Mouse (Mus musculus): ENCODE measurements around the gene Gper1. TPM values are rescaled to one million over a fixed set of nuclear protein-coding genes. Genes with fewer than 3 reads are reported as not detected.
A peak's percentile ranks its signal among the peaks of the same experiment; 100 is the strongest.

Gper1 gene
- total RNA-seq, 4 experiments from 2014 or later, result 3.9 to 7.8 (median 6.3) TPM

DNA sequence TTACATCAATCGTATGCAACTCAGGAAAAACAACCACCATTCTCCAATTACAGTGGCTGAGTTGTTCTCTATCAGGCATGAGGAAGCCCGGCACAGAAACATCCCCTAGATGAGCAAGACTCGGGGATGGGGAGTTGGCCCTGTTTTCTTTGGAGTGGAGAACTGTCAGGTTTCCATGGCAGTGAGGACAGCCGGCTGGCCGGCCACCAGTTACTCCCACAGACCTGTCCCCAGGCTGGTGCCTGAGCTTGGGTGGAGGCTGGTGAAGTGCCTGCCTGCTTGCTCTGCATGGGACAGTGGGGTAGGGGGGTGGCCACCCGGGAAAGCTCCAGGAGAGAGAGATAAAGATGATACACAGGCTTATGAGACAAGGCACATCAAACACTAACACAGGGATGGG is 25.1 kb downstream of the Gper1 start:
- no peak for DNase-seq

DNA sequence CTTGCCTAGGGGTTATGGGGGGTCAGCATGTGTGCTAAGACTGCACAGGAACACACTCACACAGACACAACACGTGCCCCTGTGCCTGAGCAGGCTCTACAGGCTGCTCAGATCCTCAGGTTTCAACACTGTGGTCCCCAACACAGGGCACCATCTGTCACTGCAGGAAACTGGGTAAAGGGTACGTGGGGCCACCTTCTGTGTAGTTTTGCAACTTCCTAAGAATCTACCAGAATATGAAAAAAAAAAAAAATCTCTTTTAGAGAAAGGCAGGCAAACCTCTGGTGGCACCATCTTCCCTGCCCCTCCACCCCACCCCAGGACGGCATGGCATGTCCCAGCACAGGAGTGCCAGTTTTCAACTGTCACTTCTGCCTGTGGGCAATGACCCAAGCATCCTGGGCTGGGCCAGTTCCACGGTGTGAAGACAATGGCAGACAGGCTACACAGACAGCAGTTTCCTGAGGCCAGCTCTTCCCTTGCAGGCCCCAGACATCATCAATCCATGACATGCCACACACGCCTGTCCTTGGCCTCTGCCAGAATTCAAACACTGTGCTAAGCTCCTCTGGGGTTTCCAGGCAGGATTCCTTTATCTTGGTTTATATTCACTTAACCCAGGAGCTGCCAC is 26.3 kb downstream of the Gper1 start:
- peak; percentile 45 for DNase-seq

DNA sequence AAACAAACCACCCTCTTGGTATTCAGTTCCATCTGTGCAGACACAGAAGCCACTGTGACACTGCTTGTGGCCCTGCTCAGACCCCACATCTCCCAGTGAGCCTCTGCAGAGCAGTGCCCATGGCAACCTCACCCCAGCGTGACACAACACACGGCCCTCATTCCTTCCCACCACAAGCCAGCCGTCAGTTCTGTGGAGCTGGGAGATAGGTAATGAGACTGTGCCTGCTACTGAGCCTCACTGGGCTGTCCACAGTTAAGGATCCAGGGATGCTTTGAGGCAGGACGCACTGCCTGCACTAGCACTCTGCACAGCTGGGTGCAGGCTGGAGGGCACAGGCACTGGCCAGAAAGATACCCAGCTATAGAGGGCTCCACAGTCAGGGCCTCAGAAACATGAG is 27.0 kb downstream of the Gper1 start:
- no peak for DNase-seq

DNA sequence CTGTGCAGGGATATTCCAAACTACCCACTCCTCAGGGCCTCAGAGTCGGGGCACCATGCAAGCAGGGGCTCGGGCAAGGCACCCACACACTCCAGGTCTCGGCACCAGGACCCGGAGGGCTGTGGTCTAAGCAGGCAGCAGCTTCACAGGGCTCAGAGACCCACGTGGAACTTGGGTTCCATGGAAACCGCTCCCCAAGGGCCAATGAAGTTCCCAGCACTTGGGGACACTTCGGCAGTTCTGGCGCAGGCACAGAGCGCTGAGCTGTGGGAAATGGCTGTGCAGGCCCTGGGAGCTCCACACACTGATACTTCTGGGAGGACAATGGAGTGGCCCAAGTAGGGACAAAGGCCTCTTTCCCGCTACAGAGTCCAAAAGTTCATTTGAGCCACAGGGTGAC is 30.1 kb downstream of the Gper1 start:
- DNase-seq, result no peak

DNA sequence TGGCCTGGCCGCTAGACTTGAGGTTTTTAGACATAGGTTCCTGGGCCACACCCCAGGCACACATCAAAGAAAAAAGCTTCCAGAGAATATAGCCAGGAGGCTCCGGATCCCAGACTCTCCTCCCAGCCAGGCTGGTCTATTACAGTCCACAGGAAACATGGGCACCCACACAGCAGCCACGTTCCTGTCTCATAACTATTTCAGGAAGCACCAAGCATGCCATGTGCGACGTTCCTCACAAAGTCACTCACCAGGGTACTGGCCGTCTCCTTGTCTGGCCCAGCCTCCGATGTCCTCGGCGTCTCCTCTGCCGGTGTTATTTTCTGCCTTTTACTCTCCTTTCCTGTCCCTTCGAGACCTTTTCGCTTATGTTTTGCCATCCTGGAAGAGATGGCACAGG is 32.2 kb downstream of the Gper1 start:
- no peak for DNase-seq

DNA sequence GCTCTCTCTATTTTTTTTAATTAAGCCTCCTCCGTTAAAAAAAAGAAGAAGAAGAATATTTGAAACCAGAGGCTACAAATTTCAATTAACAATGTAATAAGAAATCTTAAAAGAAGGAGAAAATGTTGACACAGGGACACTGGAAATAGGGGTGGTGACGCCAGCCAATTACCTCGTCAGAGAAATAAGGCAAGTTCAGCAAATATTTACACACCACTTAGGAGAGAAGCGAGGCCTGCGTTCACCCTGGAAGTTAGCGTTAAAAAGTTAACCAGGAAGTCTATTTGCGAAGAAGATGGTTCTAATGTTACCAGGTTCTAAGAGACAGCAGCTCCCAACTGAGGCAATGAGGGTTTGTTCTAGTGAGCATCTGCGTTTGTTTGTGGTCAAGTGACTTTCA is 34.3 kb downstream of the Gper1 start:
- DNase-seq, result no peak

DNA sequence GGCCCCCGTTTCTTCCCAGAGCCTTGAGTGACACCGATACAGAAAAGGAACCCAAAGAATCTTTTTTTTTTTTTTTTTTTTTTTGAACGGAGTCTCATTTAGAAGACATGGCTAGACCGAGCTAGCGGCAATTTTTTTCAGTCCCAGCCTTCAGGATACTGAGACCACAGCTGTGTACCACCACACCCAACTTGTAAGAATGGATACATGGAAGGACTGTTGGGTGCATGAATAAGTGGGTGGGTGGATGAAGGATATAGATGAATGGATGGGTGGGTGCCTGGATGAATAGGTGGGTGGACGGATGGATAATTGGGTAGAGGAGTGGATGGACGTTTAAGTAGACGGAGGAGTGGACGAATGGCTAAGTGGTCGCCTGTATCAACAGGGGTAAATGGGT is 37.0 kb downstream of the Gper1 start:
- DNase-seq, result no peak

DNA sequence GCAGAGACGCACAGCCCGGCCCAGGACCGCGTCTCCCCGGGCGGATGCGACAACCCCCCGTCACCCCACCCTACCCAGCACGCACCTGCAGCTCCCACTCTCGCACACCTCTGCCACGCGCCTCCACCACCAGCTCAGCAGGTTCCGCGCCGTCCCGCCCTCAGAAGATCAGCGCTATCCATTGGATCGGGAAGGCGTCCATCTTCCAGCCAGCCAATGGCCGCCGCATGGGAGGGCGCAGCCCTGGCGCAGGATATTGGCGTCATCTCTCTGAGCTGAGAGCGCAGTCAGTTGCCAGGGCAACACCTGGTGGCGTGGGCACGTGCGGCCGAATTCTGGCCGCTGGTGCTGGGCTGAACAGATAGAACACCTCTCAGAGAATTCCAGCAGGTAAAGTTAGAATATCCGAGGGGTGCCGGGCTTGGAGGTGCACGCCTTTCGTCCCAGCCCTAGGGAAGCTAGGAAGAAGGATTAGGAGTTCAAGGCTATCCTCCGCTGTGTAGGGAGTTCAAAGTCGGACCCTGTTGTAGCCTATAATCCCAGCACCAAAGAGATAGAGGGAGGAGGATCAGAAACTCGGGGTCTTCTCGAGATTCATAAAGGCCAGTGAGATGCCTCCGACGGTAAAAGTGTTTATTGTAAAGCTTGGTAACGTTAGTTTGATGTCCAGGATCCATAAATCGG is 37.6 kb downstream of the Gper1 start, which contains the start of gene 3110082I17Rik:
Gene 3110082I17Rik (minus strand): TSS at position 144 of the 684 bp plus-strand sequence.
- DNase-seq, result peak; percentile 96

DNA sequence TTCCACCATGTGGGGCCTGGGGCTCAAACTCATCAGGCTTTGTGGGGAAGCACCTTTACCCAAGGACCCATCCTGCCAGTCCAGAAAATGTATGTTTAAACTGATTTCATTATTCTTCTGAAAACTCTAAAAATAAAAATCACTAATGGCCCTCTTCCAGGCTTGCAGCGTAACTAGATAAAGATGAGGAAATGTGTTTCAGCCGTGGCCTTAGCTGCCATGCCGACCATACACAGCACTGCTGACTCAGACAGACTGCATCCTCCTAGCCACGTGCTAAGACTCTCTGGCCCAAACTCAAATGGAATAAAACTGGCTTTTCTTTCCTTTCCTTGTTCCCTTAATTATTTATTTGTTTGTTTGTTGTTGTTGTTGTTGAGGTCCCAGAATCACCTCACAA is 41.9 kb downstream of the Gper1 start:
- DNase-seq, result peak; percentile 48

DNA sequence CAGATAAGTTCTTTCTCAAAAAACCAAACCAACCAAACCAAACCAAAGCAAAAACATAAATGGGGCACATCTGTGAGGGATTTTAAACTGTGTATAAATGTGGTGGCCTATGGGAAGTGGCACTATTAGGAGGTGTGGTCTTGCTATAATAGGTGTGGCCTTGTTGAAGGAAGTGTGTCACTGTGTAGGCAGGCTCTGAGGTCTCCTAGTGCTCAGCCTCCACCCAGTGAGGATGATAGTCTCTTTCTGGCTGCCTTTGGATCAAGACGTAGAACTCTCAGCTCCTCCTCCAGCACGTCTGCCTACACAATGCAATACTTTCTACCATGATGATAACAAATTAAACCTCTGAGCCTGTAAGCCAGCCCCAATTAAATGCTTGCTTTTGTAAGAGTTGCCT is 43.4 kb downstream of the Gper1 start:
- DNase-seq, result no peak

DNA sequence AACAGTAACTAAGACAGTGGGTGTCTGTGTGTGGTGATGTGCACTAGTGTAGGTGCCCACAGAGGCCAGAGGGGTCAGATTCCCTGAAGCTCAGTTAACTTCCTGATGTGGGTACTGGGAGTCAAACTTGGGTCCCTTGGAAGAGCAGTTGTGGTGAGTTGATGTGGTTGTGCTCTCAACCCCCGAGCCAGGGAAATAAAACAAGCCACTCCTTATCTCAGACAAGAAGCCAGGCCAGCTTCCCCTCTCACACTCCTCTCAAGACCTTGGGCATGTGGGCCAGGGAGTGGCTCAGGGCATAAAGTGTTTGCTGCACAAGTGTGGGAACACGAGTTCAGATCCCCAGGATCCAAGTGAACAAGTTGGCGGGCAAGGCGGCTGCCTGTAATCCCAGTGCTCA is 43.9 kb downstream of the Gper1 start:
- DNase-seq, result no peak

DNA sequence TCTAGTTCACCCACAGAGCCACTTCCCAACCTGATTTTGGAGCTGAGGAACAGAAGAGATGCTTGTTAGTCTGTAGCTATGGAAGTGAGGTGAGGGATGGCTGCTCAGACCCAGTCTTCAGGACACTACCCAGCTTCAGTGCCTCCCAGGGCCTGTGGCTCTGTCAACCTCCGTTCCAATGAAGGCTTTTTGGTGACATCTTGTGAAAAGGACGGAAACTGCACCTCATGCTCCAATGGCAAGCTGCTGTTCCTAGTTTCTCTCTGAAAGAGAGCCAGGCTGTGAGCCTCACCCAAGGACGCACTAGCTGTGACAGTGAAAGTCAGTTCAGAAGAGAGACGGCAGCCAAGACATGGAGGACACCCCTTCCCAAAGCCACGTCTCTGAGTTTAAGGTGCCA is 45.0 kb downstream of the Gper1 start:
- DNase-seq, result peak; percentile 53

DNA sequence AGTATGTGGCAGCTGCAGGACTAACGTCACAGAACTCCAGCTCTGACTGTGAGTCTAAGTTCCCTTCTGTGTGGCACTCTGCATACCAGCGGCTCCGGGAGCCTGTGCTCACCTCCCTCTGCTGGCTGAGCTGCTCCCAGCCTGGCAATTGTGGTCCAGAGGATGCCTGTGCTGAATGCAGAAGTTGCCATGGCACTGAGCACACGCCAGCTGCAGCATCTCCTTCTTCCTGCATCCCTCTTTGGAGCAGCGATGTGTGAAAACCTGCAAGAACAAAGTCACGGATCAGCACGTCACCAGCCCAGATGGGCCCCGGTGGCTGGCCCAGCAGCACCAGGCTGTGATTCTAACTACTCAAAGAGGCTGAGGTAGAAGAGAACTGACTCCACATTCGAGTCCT is 51.8 kb downstream of the Gper1 start:
- DNase-seq, result no peak

Other genes starting within 250 kb of the Gper1 start
- 100 to 1,000 TPM in 3 of 4 experiments, 10 to 100 TPM in 1; 86.6 to 128 (median 111) TPM for gene Sun1, start 222.5 kb upstream of the Gper1 start, total RNA-seq (2022)
- 100 to 1,000 TPM in 2 of 4 experiments, 10 to 100 TPM in 2; 96.6 to 112 (median 101) TPM for gene Get4, start 170.8 kb upstream of the Gper1 start, total RNA-seq (2022)
- 1 to 10 TPM; 2.5 to 7.0 (median 3.9) TPM for gene Adap1, start 97.5 kb upstream of the Gper1 start, total RNA-seq (2022)
- 10 to 100 TPM; 59.6 to 79.9 (median 66.5) TPM for gene Cox19, start 71.7 kb upstream of the Gper1 start, total RNA-seq (2022)
- not detected for gene Cyp2w1, start 70.5 kb upstream of the Gper1 start, total RNA-seq (2022)
- 10 to 100 TPM; 13.6 to 25.0 (median 18.1) TPM for gene Gpr146, start 45.5 kb upstream of the Gper1 start, total RNA-seq (2022)
- gene C130050O18Rik, start 17.9 kb upstream of the Gper1 start, total RNA-seq (2022), result 1 to 10 TPM in 3 of 4 experiments, under 1 TPM in 1; 0.94 to 1.4 (median 1.2) TPM
- gene 3110082I17Rik, start 37.4 kb downstream of the Gper1 start, total RNA-seq (2022), result 10 to 100 TPM in 3 of 4 experiments, 1 to 10 TPM in 1; 7.3 to 20.6 (median 14.4) TPM
- gene Zfand2a, start 61.4 kb downstream of the Gper1 start, total RNA-seq (2022), result 10 to 100 TPM; 35.1 to 37.0 (median 36.2) TPM
- gene Uncx, start 120.3 kb downstream of the Gper1 start, total RNA-seq (2022), result not detected

Measured in adrenal gland, adult 8-10 months (tissue).